Mouse (Mus musculus): ENCODE results near the gene Cdh4.

Gene Cdh4

GRCm38 (mm10) chr2:179867669-179868068 is 425.4 kb downstream of the Cdh4 start:
- CTCF ChIA-PET: interaction anchor here in 3 of 4 experiments (0.6 to 1.3 kb wide), 4 partner anchors 10 to 669 kb away, joined by 3 to 4 read pairs (median 3); no protein-coding TSS in a partner anchor
- POLR2A ChIA-PET: interaction anchor here in 1 of 4 experiments (0.6 to 1.0 kb wide), 3 partner anchors 10 to 1269 kb away, joined by 3 read pairs; no protein-coding TSS in a partner anchor

GRCm38 (mm10) chr2:179869871-179870270 is 427.6 kb downstream of the Cdh4 start:
- CTCF ChIA-PET: no interaction called here

GRCm38 (mm10) chr2:179872724-179873123 is 430.5 kb downstream of the Cdh4 start:
- POLR2A ChIA-PET: interaction anchor here in 3 of 4 experiments (0.6 to 1.6 kb wide), 4 partner anchors 12 to 105 kb away, joined by 3 to 4 read pairs (median 3); no protein-coding TSS in a partner anchor
- CTCF ChIA-PET: interaction anchor here (0.6 to 4.0 kb wide), 24 partner anchors 8 to 1365 kb away, joined by 3 to 13 read pairs (median 3); partner anchors contain the start of gene Cdh4 (in 1 of the 4)

More at GRCm38 (mm10) chr2:179869871-179870270, 427.6 kb downstream of the Cdh4 start:
- POLR2A ChIA-PET: no interaction called here

- ChIA-PET CTCF (interaction anchor here in 3 of 4 experiments (0.8 to 4.0 kb wide), 24 partner anchors 8 to 1366 kb away, joined by 3 to 13 read pairs (median 4); partner anchors contain the start of gene Cdh4 (in 1 of the 3)), POLR2A (interaction anchor here in 2 of 4 experiments (0.6 to 1.6 kb wide), 3 partner anchors 16 to 245 kb away, joined by 3 to 4 read pairs (median 3); no protein-coding TSS in a partner anchor)
Observed at GRCm38 (mm10) chr2:179873315-179873714, 431.1 kb downstream of the Cdh4 start.

GRCm38 (mm10) chr2:179875147-179875546 is 432.9 kb downstream of the Cdh4 start:
- POLR2A ChIA-PET: no interaction called here
- CTCF ChIA-PET: interaction anchor here in 3 of 4 experiments (0.6 to 4.0 kb wide), 7 partner anchors 12 to 1117 kb away, joined by 3 to 13 read pairs (median 5); no protein-coding TSS in a partner anchor

- ChIA-PET CTCF (interaction anchor here (0.5 to 2.0 kb wide), 33 partner anchors 9 to 1370 kb away, joined by 3 to 13 read pairs (median 4); no protein-coding TSS in a partner anchor), POLR2A (interaction anchor here in 2 of 4 experiments (0.5 to 1.3 kb wide), 5 partner anchors 51 to 193 kb away, joined by 3 read pairs; partner anchors contain the start of genes Lsm14b (in 1 of the 2) and Mtg2 (in 1 of the 2))
Observed at GRCm38 (mm10) chr2:179877551-179878215, 435.5 kb downstream of the Cdh4 start.

GRCm38 (mm10) chr2:179884561-179884960 is 442.3 kb downstream of the Cdh4 start:
- CTCF ChIA-PET: interaction anchor here (0.6 to 1.4 kb wide), 10 partner anchors 11 to 1214 kb away, joined by 3 to 6 read pairs (median 4); no protein-coding TSS in a partner anchor
- POLR2A ChIA-PET: interaction anchor here in 2 of 4 experiments (0.9 to 1.5 kb wide), 3 partner anchors 12 to 158 kb away, joined by 3 to 4 read pairs (median 3); partner anchors contain the start of genes Psma7 (in 1 of the 2) and Ss18l1 (in 1 of the 2)

GRCm38 (mm10) chr2:179891048-179891447 is 448.8 kb downstream of the Cdh4 start:
- ChIA-PET CTCF (interaction anchor here in 3 of 4 experiments (0.7 to 1.2 kb wide), 4 partner anchors 18 to 1099 kb away, joined by 3 to 4 read pairs (median 4); no protein-coding TSS in a partner anchor), POLR2A (no interaction called here)

- CTCF ChIA-PET: interaction anchor here in 2 of 4 experiments (1.2 kb wide), 2 partner anchors 154 kb away, joined by 4 to 5 read pairs; no protein-coding TSS in a partner anchor
- POLR2A ChIA-PET: interaction anchor here in 1 of 4 experiments (0.6 to 0.8 kb wide), 2 partner anchors 9 to 143 kb away, joined by 3 read pairs; no protein-coding TSS in a partner anchor
Observed at GRCm38 (mm10) chr2:179896949-179897348, 454.7 kb downstream of the Cdh4 start.

GRCm38 (mm10) chr2:179912911-179913310 is 470.7 kb downstream of the Cdh4 start:
- ChIA-PET CTCF (interaction anchor here in 3 of 4 experiments (1.0 to 3.8 kb wide), 4 partner anchors 138 to 139 kb away, joined by 3 to 23 read pairs (median 13); no protein-coding TSS in a partner anchor), POLR2A (interaction anchor here in 2 of 4 experiments (1.1 to 1.3 kb wide), 3 partner anchors 16 to 158 kb away, joined by 3 read pairs; partner anchors contain the start of genes Mtg2 (in 1 of the 2), Psma7 (in 1 of the 2) and Ss18l1 (in 1 of the 2))

- CTCF ChIA-PET: interaction anchor here in 3 of 4 experiments (1.0 to 3.8 kb wide), 4 partner anchors 138 to 139 kb away, joined by 3 to 23 read pairs (median 13); no protein-coding TSS in a partner anchor
- POLR2A ChIA-PET: interaction anchor here in 2 of 4 experiments (1.1 to 1.3 kb wide), 3 partner anchors 15 to 157 kb away, joined by 3 read pairs; partner anchors contain the start of genes Mtg2 (in 1 of the 2), Psma7 (in 1 of the 2) and Ss18l1 (in 1 of the 2)
Observed at GRCm38 (mm10) chr2:179913349-179913748, 471.1 kb downstream of the Cdh4 start.

- CTCF ChIA-PET: interaction anchor here in 3 of 4 experiments (0.8 to 3.8 kb wide), 4 partner anchors 33 to 137 kb away, joined by 3 to 23 read pairs (median 11); no protein-coding TSS in a partner anchor
Observed at GRCm38 (mm10) chr2:179914246-179914645, 472.0 kb downstream of the Cdh4 start.

GRCm38 (mm10) chr2:179916877-179917673 is 474.8 kb downstream of the Cdh4 start:
- ChIA-PET CTCF (interaction anchor here (0.6 to 4.3 kb wide), 5 partner anchors 134 to 254 kb away, joined by 3 to 15 read pairs (median 7); partner anchors contain the start of gene Adrm1 (in 1 of the 4)), POLR2A (interaction anchor here in 1 of 4 experiments (0.8 kb wide), 1 partner anchor 134 kb away, joined by 6 read pairs; no protein-coding TSS in a partner anchor)

More at GRCm38 (mm10) chr2:179914246-179914645, 472.0 kb downstream of the Cdh4 start:
- POLR2A ChIA-PET: interaction anchor here in 2 of 4 experiments (0.7 to 1.1 kb wide), 3 partner anchors 14 to 137 kb away, joined by 3 read pairs; no protein-coding TSS in a partner anchor

- CTCF ChIA-PET: interaction anchor here in 3 of 4 experiments (1.1 to 4.8 kb wide), 4 partner anchors 17 to 131 kb away, joined by 3 to 42 read pairs (median 5); no protein-coding TSS in a partner anchor
- POLR2A ChIA-PET: interaction anchor here in 1 of 4 experiments (0.6 kb wide), 1 partner anchor 57 kb away, joined by 4 read pairs; no protein-coding TSS in a partner anchor
Observed at GRCm38 (mm10) chr2:179920042-179920441, 477.8 kb downstream of the Cdh4 start.

GRCm38 (mm10) chr2:179921021-179921653 is 478.9 kb downstream of the Cdh4 start:
- CTCF ChIA-PET: interaction anchor here (0.6 to 4.8 kb wide), 19 partner anchors 10 to 451 kb away, joined by 3 to 42 read pairs (median 4); partner anchors contain the start of gene Lsm14b (in 1 of the 4)
- POLR2A ChIA-PET: interaction anchor here in 2 of 4 experiments (0.7 to 1.3 kb wide), 4 partner anchors 16 to 121 kb away, joined by 3 to 5 read pairs (median 3); partner anchors contain the start of genes Psma7 (in 1 of the 2) and Ss18l1 (in 1 of the 2)

GRCm38 (mm10) chr2:179924038-179924437 is 481.8 kb downstream of the Cdh4 start:
- ChIA-PET POLR2A (no interaction called here), CTCF (interaction anchor here in 2 of 4 experiments (3.8 to 4.8 kb wide), 2 partner anchors 127 kb away, joined by 29 to 42 read pairs; no protein-coding TSS in a partner anchor)
